Mouse (Mus musculus) neutrophil, adult 65 days (primary cell): ENCODE measurements around the gene Samd15. TPM values are rescaled to one million over a fixed set of nuclear protein-coding genes. Genes with fewer than 3 reads are reported as not detected.

ENCODE experiments used
- total RNA-seq: library from RNA; stranded (reverse); gene quantifications from 2 replicates; pipeline ENCODE4 v1.2.4, GENCODE M21; 2023

Gene Samd15
- not detected in 2 replicates for total RNA-seq

GRCm38 (mm10) chr12:87199206-87199972 is at the start of gene Samd15:
TSS of gene Samd15 (plus strand) at chr12:87199723.

DNA sequence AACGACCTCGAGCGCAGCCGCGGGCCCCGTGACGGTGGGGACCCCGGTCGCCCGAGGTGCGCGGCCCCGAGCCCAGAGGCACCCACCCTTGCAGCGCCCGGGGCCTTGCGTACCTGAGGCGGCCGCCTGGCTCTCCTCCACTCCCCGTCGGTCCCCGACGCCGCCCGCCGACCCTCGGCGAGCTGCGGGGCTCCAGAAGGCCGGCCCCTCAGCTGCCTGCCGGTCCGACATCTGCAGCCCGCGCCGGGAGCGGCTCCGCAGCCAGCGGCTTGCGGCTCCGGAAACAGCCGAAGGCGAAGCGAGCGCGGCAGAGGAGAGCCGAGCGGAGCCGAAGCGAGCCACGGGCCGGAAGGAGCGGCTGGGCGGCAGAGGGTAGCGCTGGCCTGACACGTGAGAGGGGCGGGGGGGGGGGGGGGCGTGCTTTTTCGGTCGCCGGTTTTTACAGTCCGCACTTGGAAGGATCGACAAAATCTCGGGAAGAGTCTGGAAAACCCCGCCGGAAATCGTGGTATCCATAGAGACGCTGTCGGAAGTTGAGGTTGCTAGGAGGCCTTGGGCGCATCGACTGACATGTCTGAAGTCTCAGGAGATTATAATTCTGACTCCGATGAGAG is 557 bp downstream of the Samd15 start, which contains the start of gene Tmed8:
Tmed8 (minus strand) TSS at position 482 of the 614 bp plus-strand sequence.

GRCm38 (mm10) chr12:87238632-87239031 is 39.1 kb downstream of the Samd15 start, which contains the start of gene Noxred1:
TSS of gene Noxred1 (minus strand) at chr12:87238732.

Other genes starting within 250 kb of the Samd15 start
- not detected in 2 replicates for gene Zdhhc22, start 209.3 kb upstream of the Samd15 start, total RNA-seq
- not detected in 2 replicates for gene Tmem63c, start 178.4 kb upstream of the Samd15 start, total RNA-seq
- gene Ngb, start 97.2 kb upstream of the Samd15 start, total RNA-seq = not detected in 2 replicates
- gene Gstz1, start 52.6 kb upstream of the Samd15 start, total RNA-seq = 5.6 and 7.8 TPM in 2 replicates
- gene Pomt2, start 51.8 kb upstream of the Samd15 start, total RNA-seq = 1.6 and 4.3 TPM in 2 replicates
- gene Tmed8, start 731 bp downstream of the Samd15 start, total RNA-seq = 9.0 and 13.3 TPM in 2 replicates
- gene Noxred1, start 39.0 kb downstream of the Samd15 start, total RNA-seq = 1.3 and 1.8 TPM in 2 replicates
- gene Vipas39, start 66.5 kb downstream of the Samd15 start, total RNA-seq = 23.2 and 26.0 TPM in 2 replicates
- gene Ahsa1, start 66.8 kb downstream of the Samd15 start, total RNA-seq = 59.2 and 70.0 TPM in 2 replicates
- not detected in 2 replicates for gene Ism2, start 100.0 kb downstream of the Samd15 start, total RNA-seq
- 125 and 146 TPM in 2 replicates for gene Sptlc2, start 188.6 kb downstream of the Samd15 start, total RNA-seq
- 13.6 and 32.8 TPM in 2 replicates for gene Slirp, start 244.2 kb downstream of the Samd15 start, total RNA-seq
- gene Alkbh1, start 244.3 kb downstream of the Samd15 start, total RNA-seq = 23.0 and 33.5 TPM in 2 replicates